Mouse (Mus musculus): ENCODE measurements around the gene Tagap. TPM values are rescaled to one million over a fixed set of nuclear protein-coding genes. Genes with fewer than 3 reads are reported as not detected.
"Not testable (repeated sequence)": the region's sequence is repeated elsewhere in the genome, so short reads cannot be mapped to it uniquely, and the experiment has no call there.

The Tagap gene
- polyA plus RNA-seq, 1 experiment from 2014 or later: 5.6 TPM

DNA sequence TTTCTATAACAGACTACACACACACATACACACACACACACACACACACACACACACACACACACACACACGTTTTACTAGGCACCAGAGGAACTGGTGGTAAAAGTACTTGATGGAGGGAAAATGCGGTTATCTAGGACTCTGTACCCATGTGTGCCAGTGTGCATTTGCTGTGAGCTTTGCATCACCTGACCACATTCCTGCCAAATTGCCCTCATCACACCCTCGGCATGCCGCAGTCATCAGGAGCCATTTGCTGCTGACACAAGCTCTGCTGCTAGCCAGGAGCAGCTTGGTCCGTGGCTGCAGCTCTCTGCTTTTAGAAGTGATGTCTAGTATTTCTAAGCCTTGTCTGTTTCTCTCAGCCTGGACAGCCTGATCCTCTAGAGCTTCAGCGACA, 44.0 kb downstream of the Tagap start:
- H3K27ac ChIP-seq; H3K4me3 ChIP-seq (ENCODE audit: inconsistent target); H3K36me3 ChIP-seq (ENCODE audit: inconsistent target); H3K79me2 ChIP-seq (ENCODE audit: inconsistent target): not testable (repeated sequence)
- WGBS (ENCODE audit: missing documents): no CpG with 5 or more reads among the region's 6 CpGs

- not testable (repeated sequence) for H3K27ac ChIP-seq; H3K79me2 ChIP-seq (ENCODE audit: inconsistent target); H3K36me3 ChIP-seq (ENCODE audit: inconsistent target); H3K4me3 ChIP-seq (ENCODE audit: inconsistent target)
- 57% methylated on average over 1 of the region's 2 CpGs for WGBS (ENCODE audit: missing documents)
These were observed 57.7 kb downstream of the Tagap start for GRCm38 (mm10) chr17:7983484-7983883.

Other genes with a start within 250 kb of the Tagap start
- gene Fndc1, start 98.7 kb upstream of the Tagap start, polyA plus RNA-seq (2018): not detected in 3 replicates
- 13.6 to 21.3 TPM (median 18.8 TPM) in 3 replicates for gene Rsph3a, start 19.6 kb downstream of the Tagap start, polyA plus RNA-seq (2018)
- 0.11 TPM in 1 of 3 replicates, not detected in the others for gene Gm49673, start 221.8 kb downstream of the Tagap start, polyA plus RNA-seq (2018)
- gene Rnaset2a, start 222.1 kb downstream of the Tagap start, polyA plus RNA-seq (2018): 52.0 to 123 TPM (median 66.9 TPM) in 3 replicates
- 5.7 to 11.6 TPM (median 6.5 TPM) in 3 replicates for gene Fgfr1op, start 239.5 kb downstream of the Tagap start, polyA plus RNA-seq (2018)